Mouse (Mus musculus): Measurements from ENCODE around the gene 4930550C14Rik. TPM values are rescaled to one million over a fixed set of nuclear protein-coding genes. Genes with fewer than 3 reads are reported as not detected.
A peak's percentile ranks its signal among the peaks of the same experiment; 100 is the strongest.

Gene 4930550C14Rik
- polyA plus RNA-seq, 1 experiment from 2014 or later, result 0.78 TPM

- no peaks in the 10 kb centered on the region for H3K27me3 ChIP-seq
- 27% methylated on average over 21 of the region's 21 CpGs for WGBS
- H3K4me3 ChIP-seq, result peak overlapping the region; percentile 34
- H3K9me3 ChIP-seq, result no peaks in the 10 kb centered on the region
- peaks cover 8% of the 10 kb centered on the region; the same call in 1 of the 2 replicates for H3K4me1 ChIP-seq
- peak overlapping the region; percentile 52 for H3K4me2 ChIP-seq (replicated peaks)
- peak overlapping the region; percentile 61; the same call in 1 of the 2 replicates for H3K27ac ChIP-seq
- ATAC-seq (ENCODE audit: insufficient number of reproducible peaks, insufficient read depth, low FRiP score, low TSS enrichment), result peak; percentile 73
- 0 out of 2 replicates have a peak overlapping the region, but pooled peaks have one; percentile 37 for H3K9ac ChIP-seq
- no peaks in the 10 kb centered on the region for H3K36me3 ChIP-seq
These were observed 2.9 kb downstream of the 4930550C14Rik start for GRCm38 (mm10) chr9:53404753-53405722.

- Histone ChIP-seq H3K4me1 (no peaks in the 10 kb centered on the region), H3K27ac (no peak overlapping the region), H3K36me3 (no peaks in the 10 kb centered on the region), H3K4me3 (no peak overlapping the region), H3K9me3 (no peaks in the 10 kb centered on the region), H3K4me2 (replicated peaks) (no peak overlapping the region), H3K27me3 (no peaks in the 10 kb centered on the region), H3K9ac (no peak overlapping the region)
- no peak for ATAC-seq (ENCODE audit: insufficient number of reproducible peaks, insufficient read depth, low FRiP score, low TSS enrichment)
- WGBS, result 90% methylated on average over 4 of the region's 4 CpGs
These were observed 6.4 kb downstream of the 4930550C14Rik start for GRCm38 (mm10) chr9:53408548-53408947.

DNA sequence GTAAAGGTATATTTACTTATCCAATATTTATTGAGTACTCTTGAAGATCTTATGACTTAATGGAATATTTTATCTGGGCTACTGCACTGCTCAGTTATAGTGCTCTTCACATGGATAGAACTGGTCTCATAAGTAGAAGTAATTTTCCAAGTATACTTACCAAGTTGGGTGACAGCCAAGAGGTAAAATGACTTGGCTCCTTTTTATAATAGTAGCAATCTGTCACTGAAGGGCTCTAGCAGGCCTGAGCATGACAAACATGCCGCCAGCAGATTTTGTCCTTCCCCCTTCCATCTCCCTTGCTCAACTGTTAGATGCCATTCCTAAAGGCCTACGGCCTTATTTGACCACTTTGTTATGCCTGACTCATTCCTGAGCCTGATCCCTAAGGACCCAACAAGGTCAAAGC is 6.8 kb downstream of the 4930550C14Rik start:
- no peak overlapping the region for H3K9ac ChIP-seq
- no peak for ATAC-seq (ENCODE audit: insufficient number of reproducible peaks, insufficient read depth, low FRiP score, low TSS enrichment)

DNA sequence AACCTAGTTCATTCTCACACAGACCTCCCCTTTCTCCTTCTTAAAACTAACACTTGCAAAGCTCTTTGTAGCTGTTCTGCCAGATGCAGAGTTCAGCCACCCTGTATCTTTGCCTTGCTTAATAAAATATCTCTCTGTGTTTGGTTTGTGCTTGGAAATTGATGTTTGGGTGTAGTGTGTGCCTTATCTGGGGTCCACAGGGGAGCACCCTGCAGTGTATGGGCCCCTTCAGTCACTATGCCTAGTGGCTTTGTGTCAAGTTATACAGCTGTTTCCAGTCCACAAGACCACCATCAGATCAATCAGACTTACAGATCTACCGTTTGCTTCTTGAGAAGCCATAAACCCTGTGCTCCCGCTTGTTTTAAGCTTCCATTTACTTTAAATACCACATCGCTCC is 7.3 kb downstream of the 4930550C14Rik start:
- Histone ChIP-seq H3K4me2 (replicated peaks) (no peak overlapping the region), H3K9ac (no peak overlapping the region), H3K27me3 (no peaks in the 10 kb centered on the region), H3K4me1 (no peaks in the 10 kb centered on the region), H3K9me3 (no peaks in the 10 kb centered on the region), H3K4me3 (no peak overlapping the region), H3K36me3 (no peaks in the 10 kb centered on the region), H3K27ac (no peak overlapping the region)
- no peak for ATAC-seq (ENCODE audit: insufficient number of reproducible peaks, insufficient read depth, low FRiP score, low TSS enrichment)
- WGBS, result 91% methylated on average over 3 of the region's 3 CpGs

More for the DNA sequence above, 6.8 kb downstream of the 4930550C14Rik start:
- no peak overlapping the region for H3K4me3 ChIP-seq
- no peak overlapping the region for H3K4me2 ChIP-seq (replicated peaks)
- H3K4me1 ChIP-seq, result no peaks in the 10 kb centered on the region
- no peak overlapping the region for H3K27ac ChIP-seq
- WGBS, result 85% methylated on average over 2 of the region's 2 CpGs
- H3K27me3 ChIP-seq, result no peaks in the 10 kb centered on the region
- H3K9me3 ChIP-seq, result no peaks in the 10 kb centered on the region
- no peaks in the 10 kb centered on the region for H3K36me3 ChIP-seq

DNA sequence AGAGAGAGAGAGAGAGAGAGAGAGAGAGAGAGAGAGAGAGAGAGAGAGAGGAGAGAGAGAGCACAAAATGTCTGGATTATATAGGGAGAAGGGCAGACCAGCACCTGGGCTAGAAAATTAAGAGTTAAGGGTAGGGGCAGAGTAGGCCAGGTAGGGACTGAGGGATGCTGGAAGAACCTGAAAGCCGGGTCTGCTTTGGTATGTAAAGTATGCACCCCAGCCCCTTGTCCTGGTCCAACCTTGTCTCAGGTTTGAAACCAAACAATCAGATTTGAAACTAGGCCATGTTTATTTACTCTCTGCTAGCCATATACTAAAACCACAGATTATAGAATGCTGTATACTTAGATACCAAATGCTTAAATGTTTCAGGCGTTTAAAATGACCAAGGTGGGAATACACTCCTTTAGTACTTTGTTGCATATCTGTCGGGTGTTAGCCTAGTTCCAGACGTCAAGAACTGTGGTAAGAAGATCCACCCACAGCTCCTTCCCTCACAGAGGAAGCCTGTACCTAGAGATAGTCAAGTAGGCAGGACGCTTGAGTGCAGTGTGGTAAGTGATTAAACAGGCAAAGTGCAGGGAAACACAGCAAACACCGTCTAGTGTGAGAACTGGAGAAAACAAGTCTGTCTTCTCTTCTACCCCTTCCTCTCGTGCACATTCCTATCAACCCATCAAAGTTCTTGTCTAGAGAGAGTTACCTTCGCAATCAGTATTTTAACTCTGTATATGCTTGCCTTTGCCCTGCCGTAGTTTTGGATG is 20.2 kb downstream of the 4930550C14Rik start:
- no peak overlapping the region for H3K9ac ChIP-seq
- no peak overlapping the region for H3K4me2 ChIP-seq (replicated peaks)
- WGBS, result 72% methylated on average over 9 of the region's 9 CpGs
- no peaks in the 10 kb centered on the region for H3K36me3 ChIP-seq
- no peak for ATAC-seq (ENCODE audit: insufficient number of reproducible peaks, insufficient read depth, low FRiP score, low TSS enrichment)
- no peak overlapping the region for H3K27ac ChIP-seq
- H3K27me3 ChIP-seq, result no peaks in the 10 kb centered on the region
- H3K4me3 ChIP-seq, result no peak overlapping the region
- no peaks in the 10 kb centered on the region for H3K4me1 ChIP-seq
- no peaks in the 10 kb centered on the region for H3K9me3 ChIP-seq

GRCm38 (mm10) chr9:53426726-53427125 is 24.6 kb downstream of the 4930550C14Rik start:
- no peaks in the 10 kb centered on the region for H3K4me1 ChIP-seq
- H3K4me2 ChIP-seq (replicated peaks), result no peak overlapping the region
- WGBS, result 88% methylated on average over 3 of the region's 3 CpGs
- H3K27ac ChIP-seq, result no peak overlapping the region
- no peaks in the 10 kb centered on the region for H3K36me3 ChIP-seq
- no peak overlapping the region for H3K4me3 ChIP-seq
- H3K9ac ChIP-seq, result no peak overlapping the region
- ATAC-seq (ENCODE audit: insufficient number of reproducible peaks, insufficient read depth, low FRiP score, low TSS enrichment), result no peak
- no peaks in the 10 kb centered on the region for H3K27me3 ChIP-seq
- no peaks in the 10 kb centered on the region for H3K9me3 ChIP-seq

DNA sequence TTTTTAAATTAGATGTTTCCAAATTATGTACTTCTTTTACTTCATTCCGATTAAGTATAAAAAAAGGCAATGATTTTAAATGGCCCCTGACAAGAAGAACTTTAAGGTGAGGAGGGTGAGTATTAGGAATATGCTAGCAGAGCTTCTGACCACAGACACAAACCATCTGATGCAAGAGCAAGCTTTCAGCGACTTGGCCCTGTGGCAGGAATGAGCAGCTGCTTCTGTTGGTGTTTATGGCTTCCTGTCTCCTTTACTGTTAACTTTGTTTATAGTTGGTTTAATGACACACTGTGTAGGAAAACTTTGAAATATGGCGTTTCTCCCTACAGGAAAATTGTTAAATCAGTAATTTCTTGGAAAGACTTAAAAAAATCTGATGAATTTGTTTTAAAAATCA is 25.5 kb downstream of the 4930550C14Rik start:
- no peaks in the 10 kb centered on the region for H3K27me3 ChIP-seq
- H3K9me3 ChIP-seq, result no peaks in the 10 kb centered on the region
- no peak overlapping the region for H3K4me2 ChIP-seq (replicated peaks)
- H3K4me1 ChIP-seq, result no peaks in the 10 kb centered on the region
- no peak overlapping the region for H3K4me3 ChIP-seq
- H3K9ac ChIP-seq, result no peak overlapping the region
- H3K27ac ChIP-seq, result no peak overlapping the region
- 77% methylated on average over 3 of the region's 3 CpGs for WGBS
- ATAC-seq (ENCODE audit: insufficient number of reproducible peaks, insufficient read depth, low FRiP score, low TSS enrichment), result no peak
- no peaks in the 10 kb centered on the region for H3K36me3 ChIP-seq

- Histone ChIP-seq H3K4me3 (no peak overlapping the region), H3K9ac (no peak overlapping the region), H3K4me2 (replicated peaks) (no peak overlapping the region), H3K9me3 (no peaks in the 10 kb centered on the region), H3K27ac (no peak overlapping the region), H3K27me3 (no peaks in the 10 kb centered on the region), H3K4me1 (no peaks in the 10 kb centered on the region), H3K36me3 (peaks cover 23% of the 10 kb centered on the region)
- ATAC-seq (ENCODE audit: insufficient number of reproducible peaks, insufficient read depth, low FRiP score, low TSS enrichment), result no peak
- WGBS, result 91% methylated on average over 14 of the region's 14 CpGs
These were observed 33.9 kb downstream of the 4930550C14Rik start for GRCm38 (mm10) chr9:53435830-53436570.

GRCm38 (mm10) chr9:53450609-53451008 is 48.5 kb downstream of the 4930550C14Rik start:
- no peak overlapping the region for H3K4me3 ChIP-seq
- H3K27me3 ChIP-seq, result no peaks in the 10 kb centered on the region
- no peak overlapping the region for H3K9ac ChIP-seq
- peaks cover 47% of the 10 kb centered on the region for H3K36me3 ChIP-seq
- ATAC-seq (ENCODE audit: insufficient number of reproducible peaks, insufficient read depth, low FRiP score, low TSS enrichment), result no peak
- H3K4me1 ChIP-seq, result no peaks in the 10 kb centered on the region
- 94% methylated on average over 1 of the region's 1 CpGs for WGBS
- H3K27ac ChIP-seq, result no peak overlapping the region
- no peaks in the 10 kb centered on the region for H3K9me3 ChIP-seq
- H3K4me2 ChIP-seq (replicated peaks), result no peak overlapping the region

DNA sequence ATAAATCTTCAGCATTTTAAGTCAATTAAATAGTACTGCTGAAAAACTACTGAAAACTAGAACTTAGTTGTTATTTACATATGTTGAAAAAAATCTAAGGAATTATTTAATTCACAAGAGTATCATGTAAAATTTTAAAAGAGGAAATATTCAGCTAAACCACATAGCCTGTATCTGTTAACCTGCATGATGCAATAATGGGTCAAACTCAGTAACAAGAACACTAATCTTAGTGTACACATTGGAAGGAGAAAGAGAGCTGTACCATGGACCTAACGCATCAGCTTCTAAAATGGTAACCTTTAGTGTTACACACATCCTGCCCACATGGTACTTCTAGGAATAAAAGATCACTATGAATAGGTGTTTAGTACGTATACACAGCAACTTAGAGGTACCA is 49.9 kb downstream of the 4930550C14Rik start:
- Histone ChIP-seq H3K27me3 (no peaks in the 10 kb centered on the region), H3K4me2 (replicated peaks) (no peak overlapping the region), H3K4me1 (no peaks in the 10 kb centered on the region), H3K9me3 (no peaks in the 10 kb centered on the region), H3K36me3 (peaks cover 40% of the 10 kb centered on the region), H3K9ac (no peak overlapping the region), H3K4me3 (no peak overlapping the region), H3K27ac (no peak overlapping the region)
- WGBS, result 94% methylated on average over 2 of the region's 2 CpGs
- no peak for ATAC-seq (ENCODE audit: insufficient number of reproducible peaks, insufficient read depth, low FRiP score, low TSS enrichment)

DNA sequence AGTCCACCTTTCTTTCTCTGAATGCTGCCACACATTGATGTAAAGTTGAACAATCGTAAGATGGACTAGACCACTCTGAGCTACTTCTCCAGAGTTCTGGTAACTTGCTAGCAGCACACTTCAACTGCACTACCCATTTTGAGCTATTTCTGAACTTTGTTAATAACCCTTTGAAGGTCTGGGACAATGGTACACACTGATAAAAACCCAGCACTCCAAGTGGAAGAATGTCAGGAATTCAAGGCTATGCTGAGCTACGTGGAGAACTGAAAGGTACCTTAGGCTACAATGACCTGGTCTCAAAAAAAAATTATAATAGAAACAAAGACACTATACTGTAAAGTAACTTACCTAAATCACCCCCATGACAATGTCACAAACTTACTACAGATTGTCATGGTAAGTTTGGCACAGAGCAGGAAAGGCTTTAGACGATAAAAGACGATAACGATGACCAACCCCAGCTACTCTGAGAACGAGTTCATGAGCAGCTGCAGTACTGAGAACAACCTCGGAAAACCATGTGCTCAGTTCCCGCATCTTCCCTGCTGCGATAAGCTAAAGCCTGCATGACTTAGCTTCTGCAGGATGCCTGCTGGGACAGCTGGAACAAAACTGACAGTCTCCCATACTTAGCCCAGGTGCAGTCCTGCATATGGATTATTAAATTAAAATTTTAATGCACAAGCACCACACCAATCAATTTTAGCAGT is 70.8 kb downstream of the 4930550C14Rik start:
- no peak overlapping the region for H3K9ac ChIP-seq
- H3K27me3 ChIP-seq, result no peaks in the 10 kb centered on the region
- H3K4me3 ChIP-seq, result no peak overlapping the region
- H3K27ac ChIP-seq, result no peak overlapping the region
- 91% methylated on average over 9 of the region's 9 CpGs for WGBS
- H3K4me1 ChIP-seq, result no peaks in the 10 kb centered on the region
- H3K36me3 ChIP-seq, result peaks cover 20% of the 10 kb centered on the region
- no peaks in the 10 kb centered on the region for H3K9me3 ChIP-seq
- ATAC-seq (ENCODE audit: insufficient number of reproducible peaks, insufficient read depth, low FRiP score, low TSS enrichment), result no peak
- H3K4me2 ChIP-seq (replicated peaks), result no peak overlapping the region
